Mouse (Mus musculus) frontal cortex, adult 2 months (tissue): Measurements from ENCODE around the gene Gm11077. TPM values are rescaled to one million over a fixed set of nuclear protein-coding genes. Genes with fewer than 3 reads are reported as not detected.

Experiments
- DNase-seq, 2 experiments: peaks; one replicate each; pipeline ENCODE4 v3.0.0; 2022; ENCODE audit warnings: low spot score in 1 of 2; ENCODE audit errors: extremely low spot score in 1 of 2
- polyA plus RNA-seq: library from polyadenylated mRNA; depleted of rRNA; stranded (reverse); fragments of >200 nt; gene quantifications from 2 replicates; pipeline ENCODE4 v1.2.3, GENCODE M21; 2012; rRNA removed

Gene Gm11077
- not detected in 2 replicates for polyA plus RNA-seq

DNA sequence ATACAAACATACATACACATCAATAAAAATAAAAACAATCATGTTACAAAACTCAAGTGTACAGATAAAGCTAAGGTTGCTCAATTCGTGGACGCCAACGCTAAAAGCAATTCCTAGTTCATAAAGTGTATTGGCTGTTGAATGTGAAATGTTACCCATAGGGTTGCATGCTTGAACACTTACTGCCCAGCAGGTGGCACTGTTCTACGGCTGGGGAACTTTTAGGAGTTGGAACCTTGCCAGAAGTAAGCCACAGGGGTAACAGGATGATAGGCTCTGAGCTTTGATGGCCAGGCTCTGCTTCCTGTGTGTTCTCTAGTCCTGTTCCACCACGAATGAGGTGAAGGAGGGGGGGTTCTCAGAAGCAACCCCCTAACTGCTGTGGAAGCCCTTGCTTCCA is at the start of gene Gm11077:
Gm11077 (plus strand) TSS at position 13 of the 400 bp plus-strand sequence.
- no peak for DNase-seq

DNA sequence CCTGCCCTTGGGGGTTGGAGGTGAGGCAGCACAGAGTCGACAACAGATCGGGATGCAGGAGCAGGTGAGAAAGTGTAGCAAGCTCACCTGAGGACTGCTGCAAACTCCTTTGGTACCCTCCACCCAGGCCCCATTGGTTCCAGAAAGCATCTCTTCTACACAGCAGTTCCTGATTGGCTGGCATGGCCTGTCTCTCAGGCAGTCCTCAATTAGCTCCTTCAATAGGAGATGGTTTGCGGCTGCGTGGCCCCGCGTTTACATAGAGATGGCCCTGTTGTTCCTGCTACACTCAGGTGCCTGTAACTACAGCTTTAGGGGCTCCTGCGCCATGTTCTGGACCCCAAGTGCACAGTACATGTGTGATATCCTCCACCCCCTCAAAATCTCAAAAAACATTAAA is 48.4 kb upstream of the Gm11077 start:
- DNase-seq = no peak

GRCm38 (mm10) chr6:140682829-140683228 is 46.3 kb upstream of the Gm11077 start:
- no peak for DNase-seq

DNA sequence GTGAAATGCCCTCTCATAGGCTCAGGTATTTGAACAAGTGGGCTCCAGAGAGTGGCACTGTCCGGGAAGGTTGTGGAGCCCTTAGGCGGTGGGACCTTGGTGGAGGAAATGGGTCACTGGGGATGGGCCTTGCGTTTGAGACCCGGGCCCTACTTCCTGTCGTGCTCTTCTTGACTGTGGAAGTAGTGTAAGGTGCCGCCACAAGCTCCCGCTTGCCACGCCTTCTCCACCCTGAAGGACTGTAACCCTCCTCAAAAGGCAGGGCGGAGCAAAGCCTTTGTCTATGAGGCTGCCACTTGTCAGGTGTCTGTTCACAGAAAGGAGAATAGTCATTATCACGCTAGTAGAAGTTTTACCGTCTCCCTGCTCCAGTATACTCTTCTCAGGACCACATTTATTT is 44.7 kb upstream of the Gm11077 start:
- no peak for DNase-seq

GRCm38 (mm10) chr6:140689617-140690404 is 39.3 kb upstream of the Gm11077 start:
- no peak for DNase-seq

- DNase-seq = no peak
These were observed 36.9 kb upstream of the Gm11077 start for GRCm38 (mm10) chr6:140692160-140692559.

DNA sequence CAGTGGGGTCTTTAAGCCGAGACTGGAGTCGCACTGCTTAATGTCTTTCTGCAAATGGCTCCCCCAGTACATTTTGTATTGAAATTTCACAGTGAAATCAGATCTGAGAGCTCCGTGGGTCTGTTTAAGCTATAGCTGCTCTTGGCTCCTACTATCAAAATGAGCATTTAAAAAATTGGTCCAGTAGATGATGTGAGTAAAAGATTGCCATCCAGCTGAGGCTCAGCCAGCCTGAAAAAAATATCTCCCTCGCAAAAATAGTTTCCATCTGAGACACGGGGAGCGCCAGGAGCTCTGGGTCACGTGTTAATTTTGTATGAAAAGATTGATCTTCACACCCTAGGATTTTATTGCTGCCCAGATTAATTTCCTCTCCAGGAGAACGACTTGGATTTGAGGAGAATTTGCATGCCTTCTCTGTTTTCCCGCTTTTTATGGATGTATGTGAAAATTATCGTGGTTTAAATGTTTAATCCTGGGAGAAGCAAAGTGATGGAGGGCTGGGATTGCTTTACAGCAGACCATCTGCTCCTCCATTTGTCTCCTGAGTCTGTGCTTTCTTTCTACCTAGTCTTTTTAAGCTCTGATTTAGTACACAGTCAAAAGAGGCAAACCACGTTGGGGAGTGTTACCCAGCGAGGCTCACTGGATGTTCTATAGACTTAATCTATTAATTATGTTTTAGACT is 32.7 kb upstream of the Gm11077 start:
- DNase-seq = peak in 1 of 2 experiments; percentile 23

DNA sequence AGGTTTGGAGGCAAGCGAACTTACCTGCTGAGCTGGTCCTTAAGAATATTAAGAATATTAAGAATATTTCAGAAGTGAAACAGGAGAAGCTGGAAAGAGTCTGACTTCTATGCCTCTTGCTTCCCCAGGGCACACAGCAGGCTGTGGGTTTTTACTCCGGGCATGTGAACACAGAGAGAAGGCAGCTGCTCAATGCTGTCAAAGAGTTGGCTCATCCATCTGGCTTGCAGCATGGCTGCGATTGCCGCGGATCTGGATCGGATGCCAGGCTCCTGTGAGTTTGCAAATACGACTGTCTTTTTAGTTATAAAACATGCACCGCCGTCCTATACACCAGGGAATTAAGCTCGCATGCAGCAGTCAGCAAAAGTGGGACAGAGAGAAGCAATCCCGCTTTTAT is 31.1 kb upstream of the Gm11077 start:
- peak; percentile 28 to 68 for DNase-seq

GRCm38 (mm10) chr6:140698596-140698995 is 30.5 kb upstream of the Gm11077 start:
- DNase-seq = no peak

GRCm38 (mm10) chr6:140701259-140701658 is 27.8 kb upstream of the Gm11077 start:
- DNase-seq = no peak

DNA sequence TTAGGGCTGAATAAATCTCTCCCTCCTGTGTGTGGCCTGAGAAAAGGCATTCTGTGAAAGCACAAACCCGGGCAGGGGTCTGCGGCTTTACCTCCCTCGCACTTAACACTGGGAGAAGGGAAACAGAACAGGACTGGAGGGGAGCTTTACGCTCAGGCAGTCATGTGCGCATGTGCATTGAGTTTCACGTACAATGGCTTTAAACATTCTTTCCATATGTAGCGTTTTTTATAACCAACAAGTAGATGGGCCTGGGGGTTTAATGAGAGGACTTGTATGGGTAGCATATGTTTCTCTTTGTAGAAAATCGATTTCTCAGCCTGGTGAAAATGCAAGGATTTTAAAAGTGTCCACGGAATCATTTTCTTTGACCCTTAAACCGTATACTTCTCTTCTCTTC is 24.0 kb upstream of the Gm11077 start:
- DNase-seq = no peak

DNA sequence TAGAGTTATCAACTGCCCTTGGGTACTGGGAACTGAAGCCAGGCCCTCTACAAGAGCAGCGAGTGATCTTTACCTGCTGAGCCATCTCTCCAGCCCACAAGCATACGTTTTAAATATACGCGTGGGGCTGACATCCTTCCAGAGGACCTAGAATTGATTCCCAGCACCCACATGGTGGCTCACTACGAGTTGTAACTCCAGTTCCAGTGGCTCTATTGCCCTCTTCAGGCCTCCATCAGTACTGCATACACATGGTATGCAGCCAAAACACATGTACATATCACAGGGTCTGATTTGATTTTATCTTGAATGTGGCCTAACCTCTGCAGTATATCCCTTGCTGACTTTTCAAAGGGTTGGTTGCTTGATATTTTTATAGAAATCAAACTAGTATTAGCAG is 23.0 kb upstream of the Gm11077 start:
- DNase-seq = no peak

GRCm38 (mm10) chr6:140708059-140708458 is 21.0 kb upstream of the Gm11077 start:
- DNase-seq = no peak

- DNase-seq = no peak
These were observed 19.5 kb upstream of the Gm11077 start for GRCm38 (mm10) chr6:140709415-140710107.

GRCm38 (mm10) chr6:140712754-140713153 is 16.3 kb upstream of the Gm11077 start:
- DNase-seq = peak; percentile 36 to 91

- DNase-seq = peak; percentile 44 to 86
These were observed 14.1 kb upstream of the Gm11077 start for GRCm38 (mm10) chr6:140714905-140715365.

GRCm38 (mm10) chr6:140722058-140722457 is 7.0 kb upstream of the Gm11077 start:
- no peak for DNase-seq

DNA sequence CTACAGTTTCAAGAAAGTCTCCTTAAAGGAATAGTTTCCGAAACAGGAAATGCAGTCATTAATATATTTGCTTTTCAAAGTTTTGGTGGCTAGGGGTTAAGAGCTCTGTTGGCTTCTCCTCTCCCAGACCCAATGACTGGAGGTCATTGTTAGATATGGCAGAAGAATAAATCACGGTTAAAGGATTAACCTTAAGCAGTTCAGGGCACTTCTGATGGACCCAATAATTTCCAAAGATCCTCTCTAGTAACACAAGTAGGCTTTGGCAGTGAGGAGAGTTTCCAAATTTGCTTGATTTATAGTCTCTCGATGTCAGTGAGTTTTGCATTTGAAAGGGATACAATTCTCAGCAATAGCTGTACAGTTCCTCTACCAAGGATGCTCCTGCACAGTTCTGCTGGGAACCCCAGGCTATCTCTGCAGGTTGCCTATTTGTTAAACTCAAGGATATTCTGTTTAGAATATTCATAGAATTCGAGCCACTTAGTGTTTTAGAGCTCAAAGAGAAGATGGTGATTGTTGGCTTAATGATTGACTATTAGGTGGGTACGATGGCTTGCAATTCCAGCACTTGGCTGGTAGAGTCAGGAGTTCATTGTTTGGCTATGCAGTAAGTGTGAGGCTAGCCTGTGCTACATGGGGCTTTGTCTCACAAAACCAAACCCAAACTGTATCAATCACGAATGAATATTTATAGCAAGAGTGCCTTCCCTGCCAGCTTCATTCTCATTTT is 1.8 kb downstream of the Gm11077 start:
- no peak for DNase-seq

DNA sequence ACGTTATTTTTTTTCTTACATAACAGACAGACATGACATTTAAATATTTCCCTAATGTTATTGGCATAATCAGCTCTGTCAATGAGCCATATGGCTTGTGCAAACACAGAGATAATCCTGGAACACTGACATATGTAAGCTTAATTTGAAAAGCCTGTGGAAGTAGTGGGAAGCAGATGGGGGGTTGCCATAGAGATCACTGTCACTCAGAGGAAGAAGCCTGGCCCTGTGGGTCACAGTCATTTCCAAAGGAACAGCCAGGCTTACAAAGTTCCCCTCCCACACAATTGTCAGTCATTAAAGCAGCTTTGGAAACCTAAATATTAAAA is 2.3 kb downstream of the Gm11077 start:
- peak; percentile 36 to 57 for DNase-seq

DNA sequence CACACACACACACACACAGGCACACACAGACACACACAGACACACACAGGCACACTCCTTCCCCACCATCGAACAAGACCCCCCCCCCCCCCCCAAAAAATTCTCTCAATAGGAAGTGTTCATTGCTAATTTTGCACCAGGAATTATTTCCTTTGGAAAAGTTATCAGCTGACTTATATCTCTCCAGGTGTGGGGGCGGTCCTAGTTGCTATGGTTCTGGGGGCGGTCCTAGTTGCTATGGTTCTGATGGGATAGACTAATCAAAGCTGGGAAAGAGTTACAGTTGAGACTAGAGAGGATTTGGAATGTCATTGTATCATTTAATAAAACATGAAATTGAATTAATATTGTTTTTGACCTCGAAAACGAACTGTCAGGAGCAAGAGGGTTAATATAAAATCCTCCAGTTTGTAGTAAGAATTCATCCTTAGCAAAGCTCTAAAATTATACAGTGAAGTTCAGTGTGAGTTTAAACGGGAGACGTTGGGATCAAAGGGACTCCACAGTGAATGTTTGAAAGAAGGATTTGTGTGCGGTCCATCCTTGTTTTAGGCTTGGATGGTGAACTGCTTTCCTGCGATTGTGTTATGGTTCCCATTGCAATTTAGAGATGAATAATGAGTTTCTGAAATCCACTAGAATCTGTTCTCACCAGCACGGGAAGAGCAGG is 4.0 kb downstream of the Gm11077 start:
- no peak for DNase-seq
